Mouse (Mus musculus): Measurements from ENCODE around the gene Gramd4. TPM values are rescaled to one million over a fixed set of nuclear protein-coding genes. Genes with fewer than 3 reads are reported as not detected.

Gene Gramd4
- polyA plus RNA-seq, 1 experiment = 25.1 TPM

GRCm38 (mm10) chr15:86020008-86020407 is 37.5 kb upstream of the Gramd4 start:
- Histone ChIP-seq H3K36me3 (ENCODE audit: control insufficient read depth, insufficient read depth, low read length) (no peaks in the 10 kb centered on the region), H3K27me3 (ENCODE audit: control insufficient read depth, insufficient read depth, low read length) (no peaks in the 10 kb centered on the region), H3K4me3 (ENCODE audit: low read depth, low read length) (no peak overlapping the region), H3K4me1 (ENCODE audit: control insufficient read depth, insufficient read depth, insufficient read length, low read length) (peaks cover 6% of the 10 kb centered on the region; the same call in 1 of the 2 replicates), H3K27ac (ENCODE audit: insufficient read depth, low read depth, low read length) (no peak overlapping the region)
- TF ChIP-seq POLR2A (IDR thresholded peaks at IDR 0.05; ENCODE audit: low read depth, low read length) (no peak), CTCF (IDR thresholded peaks at IDR 0.05; ENCODE audit: extremely low read depth, insufficient read length, insufficient replicate concordance, low read depth, low read length) (no peak)
- WGBS = 78% methylated on average over 8 of the region's 8 CpGs

- Histone ChIP-seq H3K27ac (ENCODE audit: insufficient read depth, low read depth, low read length) (no peak overlapping the region), H3K27me3 (ENCODE audit: control insufficient read depth, insufficient read depth, low read length) (no peaks in the 10 kb centered on the region), H3K36me3 (ENCODE audit: control insufficient read depth, insufficient read depth, low read length) (no peaks in the 10 kb centered on the region), H3K4me3 (ENCODE audit: low read depth, low read length) (no peak overlapping the region), H3K4me1 (ENCODE audit: control insufficient read depth, insufficient read depth, insufficient read length, low read length) (0 out of 2 replicates have a peak, but pooled peaks cover 4% of the 10 kb centered on the region)
- TF ChIP-seq POLR2A (IDR thresholded peaks at IDR 0.05; ENCODE audit: low read depth, low read length) = no peak
- no peak for TF ChIP-seq CTCF (IDR thresholded peaks at IDR 0.05; ENCODE audit: extremely low read depth, insufficient read length, insufficient replicate concordance, low read depth, low read length)
- WGBS = 20% methylated on average over 9 of the region's 9 CpGs
Measured at GRCm38 (mm10) chr15:86021301-86021700, 36.2 kb upstream of the Gramd4 start.

GRCm38 (mm10) chr15:86021971-86022370 is 35.5 kb upstream of the Gramd4 start:
- Histone ChIP-seq H3K36me3 (ENCODE audit: control insufficient read depth, insufficient read depth, low read length) (no peaks in the 10 kb centered on the region), H3K27me3 (ENCODE audit: control insufficient read depth, insufficient read depth, low read length) (no peaks in the 10 kb centered on the region), H3K27ac (ENCODE audit: insufficient read depth, low read depth, low read length) (no peak overlapping the region), H3K4me3 (ENCODE audit: low read depth, low read length) (no peak overlapping the region), H3K4me1 (ENCODE audit: control insufficient read depth, insufficient read depth, insufficient read length, low read length) (0 out of 2 replicates have a peak, but pooled peaks cover 4% of the 10 kb centered on the region)
- 55% methylated on average over 9 of the region's 9 CpGs for WGBS
- TF ChIP-seq CTCF (IDR thresholded peaks at IDR 0.05; ENCODE audit: extremely low read depth, insufficient read length, insufficient replicate concordance, low read depth, low read length) = no peak
- TF ChIP-seq POLR2A (IDR thresholded peaks at IDR 0.05; ENCODE audit: low read depth, low read length) = no peak

- Histone ChIP-seq H3K4me1 (ENCODE audit: control insufficient read depth, insufficient read depth, insufficient read length, low read length) (peaks cover 7% of the 10 kb centered on the region; the same call in 1 of the 2 replicates), H3K4me3 (ENCODE audit: low read depth, low read length) (no peak overlapping the region), H3K27ac (ENCODE audit: insufficient read depth, low read depth, low read length) (no peak overlapping the region), H3K27me3 (ENCODE audit: control insufficient read depth, insufficient read depth, low read length) (no peaks in the 10 kb centered on the region), H3K36me3 (ENCODE audit: control insufficient read depth, insufficient read depth, low read length) (no peaks in the 10 kb centered on the region)
- 86% methylated on average over 8 of the region's 8 CpGs for WGBS
- no peak for TF ChIP-seq POLR2A (IDR thresholded peaks at IDR 0.05; ENCODE audit: low read depth, low read length)
- TF ChIP-seq CTCF (IDR thresholded peaks at IDR 0.05; ENCODE audit: extremely low read depth, insufficient read length, insufficient replicate concordance, low read depth, low read length) = no peak
Measured at GRCm38 (mm10) chr15:86027871-86028270, 29.6 kb upstream of the Gramd4 start.

GRCm38 (mm10) chr15:86029981-86030380 is 27.5 kb upstream of the Gramd4 start:
- Histone ChIP-seq H3K27ac (ENCODE audit: insufficient read depth, low read depth, low read length) (no peak overlapping the region), H3K4me3 (ENCODE audit: low read depth, low read length) (no peak overlapping the region), H3K27me3 (ENCODE audit: control insufficient read depth, insufficient read depth, low read length) (no peaks in the 10 kb centered on the region; the same call in 1 of the 2 replicates), H3K4me1 (ENCODE audit: control insufficient read depth, insufficient read depth, insufficient read length, low read length) (peaks cover 15% of the 10 kb centered on the region; the same call in 1 of the 2 replicates), H3K36me3 (ENCODE audit: control insufficient read depth, insufficient read depth, low read length) (no peaks in the 10 kb centered on the region)
- TF ChIP-seq CTCF (IDR thresholded peaks at IDR 0.05; ENCODE audit: extremely low read depth, insufficient read length, insufficient replicate concordance, low read depth, low read length) (no peak), POLR2A (IDR thresholded peaks at IDR 0.05; ENCODE audit: low read depth, low read length) (no peak)
- 80% methylated on average over 14 of the region's 14 CpGs for WGBS

GRCm38 (mm10) chr15:86032811-86033190 is 24.7 kb upstream of the Gramd4 start:
- Histone ChIP-seq H3K36me3 (ENCODE audit: control insufficient read depth, insufficient read depth, low read length) (no peaks in the 10 kb centered on the region), H3K27me3 (ENCODE audit: control insufficient read depth, insufficient read depth, low read length) (no peaks in the 10 kb centered on the region; the same call in 1 of the 2 replicates), H3K4me3 (ENCODE audit: low read depth, low read length) (peak overlapping the region; percentile 64), H3K4me1 (ENCODE audit: control insufficient read depth, insufficient read depth, insufficient read length, low read length) (peaks cover 12% of the 10 kb centered on the region), H3K27ac (ENCODE audit: insufficient read depth, low read depth, low read length) (no peak overlapping the region)
- WGBS = 5% methylated on average over 38 of the region's 38 CpGs
- TF ChIP-seq POLR2A (IDR thresholded peaks at IDR 0.05; ENCODE audit: low read depth, low read length) (no peak), CTCF (IDR thresholded peaks at IDR 0.05; ENCODE audit: extremely low read depth, insufficient read length, insufficient replicate concordance, low read depth, low read length) (peak; percentile 22; the same call in 1 of the 2 replicates)

GRCm38 (mm10) chr15:86033191-86033841 is 24.2 kb upstream of the Gramd4 start, which contains the start of gene Celsr1:
Gene Celsr1 (minus strand): TSS chr15:86033777.
- WGBS = under 1% methylated on average over 78 of the region's 80 CpGs
- no peaks in the 10 kb centered on the region for H3K36me3 ChIP-seq (ENCODE audit: control insufficient read depth, insufficient read depth, low read length)
- no peak for TF ChIP-seq CTCF (IDR thresholded peaks at IDR 0.05; ENCODE audit: extremely low read depth, insufficient read length, insufficient replicate concordance, low read depth, low read length)
- no peaks in the 10 kb centered on the region; the same call in 1 of the 2 replicates for H3K27me3 ChIP-seq (ENCODE audit: control insufficient read depth, insufficient read depth, low read length)
- H3K27ac ChIP-seq (ENCODE audit: insufficient read depth, low read depth, low read length) = no peak within 1 kb of the TSS; the same call in 1 of the 2 replicates
- H3K4me1 ChIP-seq (ENCODE audit: control insufficient read depth, insufficient read depth, insufficient read length, low read length) = peaks cover 12% of the 10 kb centered on the region
- peak within 1 kb of the TSS; percentile 64 for H3K4me3 ChIP-seq (ENCODE audit: low read depth, low read length)

Data from small intestine, adult 2 months (tissue).